Mouse (Mus musculus) lung, embryonic 15.5 days (tissue): ENCODE results near the gene Aldh18a1. TPM values are rescaled to one million over a fixed set of nuclear protein-coding genes. Genes with fewer than 3 reads are reported as not detected.

Experiments
- ATAC-seq: fragments of 200-750 bp; cut with Nextera tagmentation; 2 replicates; pipeline ENCODE4 v1.8.0; 2017; ENCODE audit warnings: moderate number of reproducible peaks, borderline replicate concordance; ENCODE audit not compliant: low FRiP score, low TSS enrichment; ENCODE audit errors: extremely low read depth
- H3K27ac ChIP-seq: fragments of 300-500 bp; sonication (generic); 2 replicates; pipeline ENCODE4 v1.5.1; 2015; ENCODE audit warnings: moderate library complexity, mild to moderate bottlenecking, inconsistent platforms
- H3K27me3 ChIP-seq: fragments of 300-500 bp; sonication (generic); 2 replicates; pipeline ENCODE4 v1.6.1; 2015; ENCODE audit warnings: inconsistent platforms
- H3K36me3 ChIP-seq: fragments of 300-500 bp; sonication (generic); 2 replicates; pipeline ENCODE4 v1.6.1; 2015; ENCODE audit warnings: inconsistent platforms
- H3K4me1 ChIP-seq: fragments of 300-500 bp; sonication (generic); 2 replicates; pipeline ENCODE4 v1.6.1; 2015; ENCODE audit warnings: inconsistent platforms
- H3K4me2 ChIP-seq: fragments of 300-500 bp; sonication (generic); 2 replicates; pipeline ENCODE4 v1.6.1; 2015; ENCODE audit warnings: inconsistent platforms, mild to moderate bottlenecking, moderate library complexity
- H3K4me3 ChIP-seq: fragments of 300-500 bp; sonication (generic); 2 replicates; pipeline ENCODE4 v1.5.1; 2015; ENCODE audit warnings: mild to moderate bottlenecking, inconsistent platforms
- H3K9ac ChIP-seq: fragments of 300-500 bp; sonication (generic); 2 replicates; pipeline ENCODE4 v1.6.1; 2015; ENCODE audit warnings: inconsistent platforms
- H3K9me3 ChIP-seq: fragments of 300-500 bp; sonication (generic); 2 replicates; pipeline ENCODE4 v1.6.1; 2016; ENCODE audit warnings: inconsistent platforms
- WGBS: fragments of 180-500 bp; shearing (Covaris S2); methylation state at CpG from one replicate; pipeline ENCODE4 v1.1.7; 2015; 5-methylcytosine and 5-hydroxymethylcytosine counted together
- polyA plus RNA-seq: library from polyadenylated mRNA; unstranded; fragments of >200 nt; fragmentation: Nextera tagmentation; extraction: Ambion mirVana; gene quantifications from 2 replicates; pipeline ENCODE4 v1.2.1, GENCODE M21; 2015

Gene Aldh18a1
- polyA plus RNA-seq, 1 experiment from 2014 or later = 59.3 TPM

GRCm38 (mm10) chr19:40520403-40520802 lies 67.9 kb downstream of the Aldh18a1 start:
- Histone ChIP-seq H3K4me1 (peaks cover 6% of the 10 kb centered on the region; the same call in 1 of the 2 replicates), H3K4me3 (no peak overlapping the region), H3K36me3 (no peaks in the 10 kb centered on the region), H3K9me3 (no peaks in the 10 kb centered on the region), H3K27me3 (no peaks in the 10 kb centered on the region), H3K27ac (no peak overlapping the region), H3K9ac (no peak overlapping the region), H3K4me2 (no peak overlapping the region)
- 62% methylated on average over 5 of the region's 5 CpGs for WGBS
- no peak for ATAC-seq

- no peak overlapping the region for H3K4me2 ChIP-seq
- no peaks in the 10 kb centered on the region for H3K27me3 ChIP-seq
- H3K9me3 ChIP-seq = no peaks in the 10 kb centered on the region
- H3K36me3 ChIP-seq = no peaks in the 10 kb centered on the region
- peaks cover 6% of the 10 kb centered on the region; the same call in 1 of the 2 replicates for H3K4me1 ChIP-seq
- WGBS = 58% methylated on average over 1 of the region's 1 CpGs
- no peak for ATAC-seq
- H3K9ac ChIP-seq = no peak overlapping the region
- no peak overlapping the region for H3K4me3 ChIP-seq
- no peak overlapping the region for H3K27ac ChIP-seq
Measured at GRCm38 (mm10) chr19:40518706-40519105, 69.6 kb downstream of the Aldh18a1 start.

DNA sequence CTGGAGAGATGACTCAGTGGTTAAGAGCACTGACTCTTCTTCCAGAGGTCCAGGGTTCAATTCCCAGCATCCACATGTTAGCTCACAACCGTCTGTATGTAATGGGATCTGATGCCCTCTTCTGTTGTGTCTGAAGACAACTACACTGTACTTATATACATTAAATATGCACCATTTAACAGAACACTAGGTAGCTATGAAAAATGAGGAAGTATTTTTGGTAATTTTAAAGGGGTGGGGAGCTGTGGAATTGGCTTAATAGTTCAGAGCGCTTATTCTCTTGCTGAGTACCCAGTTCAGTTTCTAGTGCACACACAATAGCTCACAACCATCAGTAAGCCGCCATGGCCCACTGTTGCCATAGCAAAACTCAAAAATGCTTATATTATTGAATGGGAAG lies 72.7 kb downstream of the Aldh18a1 start:
- H3K4me1 ChIP-seq = peaks cover 27% of the 10 kb centered on the region
- H3K4me2 ChIP-seq = no peak overlapping the region
- no peak overlapping the region for H3K27ac ChIP-seq
- no peaks in the 10 kb centered on the region for H3K9me3 ChIP-seq
- no peak for ATAC-seq
- H3K27me3 ChIP-seq = no peaks in the 10 kb centered on the region
- no peaks in the 10 kb centered on the region for H3K36me3 ChIP-seq
- no peak overlapping the region for H3K4me3 ChIP-seq
- no peak overlapping the region for H3K9ac ChIP-seq
- WGBS = 87% methylated on average over 3 of the region's 3 CpGs

DNA sequence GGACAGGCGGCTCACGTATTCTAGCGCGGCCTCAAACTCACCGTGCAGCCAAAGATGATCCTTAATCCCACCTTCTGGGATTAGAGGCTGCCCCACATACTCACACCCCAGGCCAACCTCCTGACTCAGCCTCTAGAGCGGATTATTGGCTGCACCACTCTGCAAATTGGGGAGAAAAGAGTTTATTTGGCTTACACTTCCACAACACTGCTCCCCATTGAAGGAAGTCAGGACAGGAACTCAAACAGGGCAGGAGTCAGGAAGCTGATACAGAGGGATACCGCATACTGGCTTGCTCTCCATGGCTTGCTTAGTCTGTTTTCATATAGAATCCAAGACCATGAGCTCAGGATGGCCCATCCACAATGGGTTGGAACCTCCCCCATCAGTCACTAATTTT lies 73.9 kb downstream of the Aldh18a1 start:
- ATAC-seq = no peak
- H3K4me1 ChIP-seq = peaks cover 33% of the 10 kb centered on the region
- H3K9ac ChIP-seq = no peak overlapping the region
- no peaks in the 10 kb centered on the region for H3K9me3 ChIP-seq
- 74% methylated on average over 7 of the region's 7 CpGs for WGBS
- no peaks in the 10 kb centered on the region for H3K27me3 ChIP-seq
- no peak overlapping the region for H3K27ac ChIP-seq
- H3K4me3 ChIP-seq = no peak overlapping the region
- no peak overlapping the region for H3K4me2 ChIP-seq
- no peaks in the 10 kb centered on the region for H3K36me3 ChIP-seq

- Histone ChIP-seq H3K27me3 (no peaks in the 10 kb centered on the region), H3K36me3 (no peaks in the 10 kb centered on the region), H3K4me1 (peaks cover 33% of the 10 kb centered on the region), H3K4me3 (peak within 1 kb of the TSS; percentile 95), H3K4me2 (peak within 1 kb of the TSS; percentile 92), H3K9me3 (no peaks in the 10 kb centered on the region), H3K27ac (peak within 1 kb of the TSS; percentile 91), H3K9ac (peak within 1 kb of the TSS; percentile 86)
- ATAC-seq = peak; percentile 99
- WGBS = under 1% methylated on average over 50 of the region's 51 CpGs
Measured at GRCm38 (mm10) chr19:40513632-40514078, 74.6 kb downstream of the Aldh18a1 start, which contains the start of gene Sorbs1. TSS of gene Sorbs1 (minus strand) at chr19:40513779.

GRCm38 (mm10) chr19:40512500-40513421 lies 75.5 kb downstream of the Aldh18a1 start:
- H3K4me2 ChIP-seq = peak overlapping the region; percentile 92
- peak overlapping the region; percentile 95 for H3K4me3 ChIP-seq
- ATAC-seq = peak; percentile 28
- H3K9me3 ChIP-seq = no peaks in the 10 kb centered on the region
- peak overlapping the region; percentile 86 for H3K9ac ChIP-seq
- WGBS = 1% methylated on average over 34 of the region's 34 CpGs
- H3K27ac ChIP-seq = peak overlapping the region; percentile 91
- H3K4me1 ChIP-seq = peaks cover 33% of the 10 kb centered on the region
- H3K36me3 ChIP-seq = no peaks in the 10 kb centered on the region
- H3K27me3 ChIP-seq = no peaks in the 10 kb centered on the region

DNA sequence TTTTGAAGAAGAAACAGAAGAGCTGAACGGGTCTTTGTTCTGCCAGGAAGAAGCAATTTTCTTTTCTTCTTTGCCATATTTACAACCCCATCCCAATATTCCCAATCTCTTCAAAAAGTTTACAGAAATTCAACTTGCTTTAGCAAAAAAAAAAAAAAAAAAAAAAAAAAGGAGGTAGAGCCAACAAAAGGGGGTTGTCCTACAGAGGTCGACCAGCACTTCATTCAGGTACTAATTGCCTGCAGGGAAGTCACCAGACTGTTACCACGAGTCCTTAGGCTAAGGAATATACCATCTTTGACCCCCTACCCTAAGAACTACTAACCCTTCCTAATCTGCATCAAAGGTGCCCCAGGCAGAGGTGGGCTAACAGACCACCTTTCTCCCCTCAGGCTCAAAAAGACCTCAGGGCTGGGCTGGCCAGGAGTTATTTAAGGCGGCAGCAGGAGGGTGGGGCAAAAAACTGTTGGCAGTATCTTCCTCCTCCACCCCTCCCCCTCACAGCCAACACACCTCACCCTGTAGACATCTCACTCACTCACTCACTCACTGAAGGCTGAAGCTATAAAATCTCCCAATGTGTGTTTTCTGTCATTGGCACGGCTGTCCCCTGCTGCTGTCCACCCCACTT lies 76.5 kb downstream of the Aldh18a1 start:
- WGBS = 11% methylated on average over 5 of the region's 5 CpGs
- Histone ChIP-seq H3K9me3 (no peaks in the 10 kb centered on the region), H3K4me1 (peaks cover 33% of the 10 kb centered on the region), H3K36me3 (no peaks in the 10 kb centered on the region), H3K9ac (0 out of 2 replicates have a peak overlapping the region, but pooled peaks have one; percentile 86), H3K4me2 (peak overlapping the region; percentile 92), H3K27ac (0 out of 2 replicates have a peak overlapping the region, but pooled peaks have one; percentile 24), H3K4me3 (peak overlapping the region; percentile 95), H3K27me3 (no peaks in the 10 kb centered on the region)
- ATAC-seq = no peak

DNA sequence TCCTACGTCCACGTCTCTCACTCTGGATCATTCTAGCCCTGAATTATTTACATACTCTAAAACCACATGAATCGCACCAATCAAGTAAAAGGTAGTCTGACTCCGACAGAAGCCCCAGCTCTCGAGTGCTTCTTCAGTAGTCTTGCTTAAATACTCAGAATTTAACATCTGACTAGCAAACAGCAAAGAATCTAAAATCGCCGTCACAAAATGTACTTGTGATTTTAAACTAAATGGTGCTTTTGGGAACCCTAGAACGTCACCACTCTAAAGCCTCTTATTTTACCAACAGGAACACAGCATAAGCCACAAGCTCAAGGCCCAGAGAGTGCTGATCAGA lies 77.2 kb downstream of the Aldh18a1 start:
- ATAC-seq = no peak
- peak overlapping the region; percentile 92 for H3K4me2 ChIP-seq
- 0 out of 2 replicates have a peak overlapping the region, but pooled peaks have one; percentile 0 for H3K4me3 ChIP-seq
- H3K27ac ChIP-seq = 0 out of 2 replicates have a peak overlapping the region, but pooled peaks have one; percentile 20
- H3K27me3 ChIP-seq = no peaks in the 10 kb centered on the region
- 45% methylated on average over 8 of the region's 8 CpGs for WGBS
- H3K9ac ChIP-seq = 0 out of 2 replicates have a peak overlapping the region, but pooled peaks have one; percentile 7
- no peaks in the 10 kb centered on the region for H3K9me3 ChIP-seq
- peaks cover 33% of the 10 kb centered on the region for H3K4me1 ChIP-seq
- H3K36me3 ChIP-seq = no peaks in the 10 kb centered on the region

DNA sequence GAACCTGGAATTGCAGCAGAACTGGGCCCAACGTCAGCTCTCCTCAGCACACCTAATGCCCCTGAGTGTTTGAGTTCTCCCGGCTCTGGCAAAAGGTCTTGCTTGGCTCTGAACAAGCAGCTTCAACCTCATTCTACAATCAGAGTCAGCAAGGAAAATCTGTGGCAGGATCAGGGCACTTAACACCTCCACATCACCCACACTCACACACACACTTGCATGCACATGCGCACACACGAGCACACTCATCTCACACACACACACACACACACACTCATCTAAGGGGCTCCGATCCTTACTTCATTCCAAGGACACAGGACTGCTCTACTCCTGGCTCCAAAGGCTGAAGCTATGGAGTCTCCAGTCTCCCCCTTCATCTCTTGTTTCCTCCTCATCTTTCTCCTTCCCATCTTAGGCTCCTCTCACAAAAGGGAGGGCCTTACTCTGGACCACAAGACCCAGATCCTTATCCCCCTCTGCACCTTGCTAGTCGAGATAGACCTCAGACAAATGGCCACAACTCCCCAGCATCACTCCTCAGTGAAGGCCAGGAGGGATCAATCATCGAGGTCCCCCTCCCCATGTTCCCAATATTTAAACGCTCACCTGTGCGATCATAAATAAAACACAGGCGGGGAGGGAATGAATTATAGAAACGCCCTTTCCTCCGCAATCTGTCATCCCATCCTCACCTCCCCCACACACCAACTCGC lies 77.7 kb downstream of the Aldh18a1 start:
- no peaks in the 10 kb centered on the region for H3K36me3 ChIP-seq
- H3K4me3 ChIP-seq = no peak overlapping the region
- no peak overlapping the region for H3K9ac ChIP-seq
- peaks cover 33% of the 10 kb centered on the region for H3K4me1 ChIP-seq
- ATAC-seq = no peak
- no peak overlapping the region for H3K27ac ChIP-seq
- no peaks in the 10 kb centered on the region for H3K27me3 ChIP-seq
- peak overlapping the region; percentile 92; the same call in 1 of the 2 replicates for H3K4me2 ChIP-seq
- no peaks in the 10 kb centered on the region for H3K9me3 ChIP-seq
- 52% methylated on average over 13 of the region's 13 CpGs for WGBS

- Histone ChIP-seq H3K4me3 (no peak overlapping the region), H3K27ac (no peak overlapping the region), H3K36me3 (no peaks in the 10 kb centered on the region), H3K9me3 (no peaks in the 10 kb centered on the region), H3K4me2 (no peak overlapping the region), H3K27me3 (no peaks in the 10 kb centered on the region), H3K9ac (no peak overlapping the region), H3K4me1 (peaks cover 33% of the 10 kb centered on the region)
- 70% methylated on average over 2 of the region's 2 CpGs for WGBS
- ATAC-seq = no peak
Measured at GRCm38 (mm10) chr19:40509274-40509673, 79.0 kb downstream of the Aldh18a1 start.

- Histone ChIP-seq H3K9ac (no peak overlapping the region), H3K9me3 (no peaks in the 10 kb centered on the region), H3K36me3 (no peaks in the 10 kb centered on the region), H3K27me3 (no peaks in the 10 kb centered on the region), H3K27ac (no peak overlapping the region), H3K4me2 (no peak overlapping the region), H3K4me3 (no peak overlapping the region), H3K4me1 (peaks cover 33% of the 10 kb centered on the region)
- 34% methylated on average over 2 of the region's 2 CpGs for WGBS
- no peak for ATAC-seq
Measured at GRCm38 (mm10) chr19:40508851-40509250, 79.4 kb downstream of the Aldh18a1 start.
